Mouse (Mus musculus) heart, postnatal 0 days (tissue): ENCODE results near the gene Tmc8. TPM values are rescaled to one million over a fixed set of nuclear protein-coding genes. Genes with fewer than 3 reads are reported as not detected.

Source experiments
- ATAC-seq: fragments of 200-750 bp; cut with Nextera tagmentation; 2 replicates; pipeline ENCODE4 v1.8.0; 2017; ENCODE audit warnings: low read depth, moderate number of reproducible peaks, moderate library complexity; ENCODE audit not compliant: insufficient read depth
- DNase-seq: peaks from one replicate; pipeline ENCODE4 v3.0.0-alpha.2; 2016; ENCODE audit warnings: low spot score
- H3K27ac ChIP-seq: fragments of 300-500 bp; sonication (generic); 2 replicates; pipeline ENCODE4 v1.5.1; 2014; ENCODE audit warnings: low read depth, mild to moderate bottlenecking
- H3K27me3 ChIP-seq: fragments of 300-500 bp; sonication (generic); 2 replicates; pipeline ENCODE4 v1.6.1; 2014; ENCODE audit warnings: low read length, mixed read lengths; ENCODE audit not compliant: control insufficient read depth, insufficient read depth
- H3K36me3 ChIP-seq: fragments of 300-500 bp; sonication (generic); replicated peaks from 2 replicates; pipeline ENCODE4 v1.6.1; 2014; ENCODE audit warnings: low read length, mixed read lengths; ENCODE audit not compliant: control insufficient read depth, insufficient read depth
- H3K4me1 ChIP-seq: fragments of 300-500 bp; sonication (generic); 2 replicates; pipeline ENCODE4 v1.6.1; 2014; ENCODE audit warnings: antibody characterized with exemption; ENCODE audit not compliant: control insufficient read depth, insufficient read depth
- H3K4me2 ChIP-seq: fragments of 300-500 bp; sonication (generic); 2 replicates; pipeline ENCODE4 v1.6.1; 2014; ENCODE audit warnings: low read depth, mild to moderate bottlenecking, low read length, moderate library complexity
- H3K4me3 ChIP-seq: fragments of 300-500 bp; sonication (generic); 2 replicates; pipeline ENCODE4 v1.5.1; 2014; ENCODE audit warnings: low read depth, low read length
- H3K9ac ChIP-seq: fragments of 300-500 bp; sonication (generic); replicated peaks from 2 replicates; pipeline ENCODE4 v1.6.1; 2014; ENCODE audit warnings: low read depth, low read length, mixed read lengths
- H3K9me3 ChIP-seq: fragments of 300-500 bp; sonication (generic); replicated peaks from 2 replicates; pipeline ENCODE4 v1.6.1; 2016; ENCODE audit warnings: low read length; ENCODE audit not compliant: control insufficient read depth
- CTCF ChIP-seq: IDR thresholded peaks from 2 replicates; pipeline ENCODE4 v1.5.1; 2016; ENCODE audit warnings: antibody characterized with exemption, control low read depth, low read depth
- EP300 ChIP-seq: IDR thresholded peaks from 2 replicates; pipeline ENCODE4 v1.6.1; 2016; ENCODE audit warnings: antibody characterized with exemption, low read depth
- WGBS: fragments of 180-500 bp; shearing (Covaris S2); extraction: QIAGEN DNeasy Blood & Tissue Kit; methylation state at CpG from one replicate; pipeline ENCODE4 v1.1.7; 2014; 5-methylcytosine and 5-hydroxymethylcytosine counted together
- polyA plus RNA-seq: library from polyadenylated mRNA; unstranded; fragments of >200 nt; fragmentation: Nextera tagmentation; extraction: Ambion mirVana; gene quantifications from 2 replicates; pipeline ENCODE4 v1.2.1, GENCODE M21; 2015
- total RNA-seq: library from RNA; depleted of rRNA; stranded (reverse); fragments of >200 nt; gene quantifications from 2 replicates; pipeline ENCODE4 v1.2.3, GENCODE M21; 2014; ENCODE audit warnings: low replicate concordance; rRNA removed

Gene Tmc8
- total RNA-seq: 2.6 and 8.7 TPM in 2 replicates
- 1.4 and 2.3 TPM in 2 replicates for polyA plus RNA-seq

DNA sequence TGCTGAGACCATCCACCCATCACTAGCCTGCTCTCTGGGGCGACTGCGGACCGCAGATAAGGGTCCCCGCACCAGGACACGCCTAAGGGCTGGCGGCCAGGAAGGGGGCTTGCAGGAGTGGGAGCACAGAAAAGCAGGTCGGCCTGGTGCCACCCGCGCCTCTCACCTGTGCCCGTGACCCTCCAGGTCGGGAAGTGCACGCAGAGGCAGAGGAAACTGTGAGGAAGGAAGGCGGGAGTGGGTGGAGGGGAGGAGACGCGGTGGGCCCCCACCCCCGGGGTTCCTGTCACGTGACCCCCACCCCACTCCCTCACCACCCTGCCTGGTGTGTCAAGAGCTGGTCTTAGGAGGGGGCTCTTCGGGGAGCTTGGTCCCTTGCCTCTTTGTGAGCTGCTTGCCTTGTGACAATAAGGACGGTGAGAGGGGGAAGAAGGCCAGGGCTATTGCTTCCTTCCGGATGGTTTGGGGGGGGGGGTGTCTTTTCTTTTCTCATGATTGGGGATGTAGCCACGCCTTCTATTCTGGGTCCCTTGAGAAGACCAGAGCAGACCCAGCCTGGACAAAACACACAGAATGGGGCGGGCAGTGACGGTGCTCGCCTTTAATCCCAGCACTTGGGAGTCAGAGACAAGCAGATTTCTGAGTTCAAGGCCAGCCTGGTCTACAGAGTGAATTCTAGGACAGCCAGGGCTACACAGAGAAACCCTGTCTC, at the start of gene Tmc8, which contains the start of gene Tmc6:
Gene Tmc8 (plus strand): TSS at position 84 of the 712 bp plus-strand sequence.
Gene Tmc6 (minus strand): TSS at position 206 of the 712 bp plus-strand sequence.
- H3K27ac ChIP-seq: peak within 1 kb of the TSS; percentile 97
- peaks cover 5% of the 10 kb centered on the region; the same call in 1 of the 2 replicates for H3K36me3 ChIP-seq
- peak within 1 kb of the TSS; percentile 54 for H3K4me3 ChIP-seq
- H3K27me3 ChIP-seq: no peaks in the 10 kb centered on the region
- peak within 1 kb of the TSS; percentile 64 for H3K9ac ChIP-seq
- H3K9me3 ChIP-seq: no peaks in the 10 kb centered on the region
- TF ChIP-seq CTCF: no peak
- TF ChIP-seq EP300: no peak
- WGBS: 32% methylated on average over 21 of the region's 24 CpGs
- ATAC-seq: no peak
- H3K4me1 ChIP-seq: peaks cover 30% of the 10 kb centered on the region
- peak within 1 kb of the TSS; percentile 88 for H3K4me2 ChIP-seq
- DNase-seq: no peak

DNA sequence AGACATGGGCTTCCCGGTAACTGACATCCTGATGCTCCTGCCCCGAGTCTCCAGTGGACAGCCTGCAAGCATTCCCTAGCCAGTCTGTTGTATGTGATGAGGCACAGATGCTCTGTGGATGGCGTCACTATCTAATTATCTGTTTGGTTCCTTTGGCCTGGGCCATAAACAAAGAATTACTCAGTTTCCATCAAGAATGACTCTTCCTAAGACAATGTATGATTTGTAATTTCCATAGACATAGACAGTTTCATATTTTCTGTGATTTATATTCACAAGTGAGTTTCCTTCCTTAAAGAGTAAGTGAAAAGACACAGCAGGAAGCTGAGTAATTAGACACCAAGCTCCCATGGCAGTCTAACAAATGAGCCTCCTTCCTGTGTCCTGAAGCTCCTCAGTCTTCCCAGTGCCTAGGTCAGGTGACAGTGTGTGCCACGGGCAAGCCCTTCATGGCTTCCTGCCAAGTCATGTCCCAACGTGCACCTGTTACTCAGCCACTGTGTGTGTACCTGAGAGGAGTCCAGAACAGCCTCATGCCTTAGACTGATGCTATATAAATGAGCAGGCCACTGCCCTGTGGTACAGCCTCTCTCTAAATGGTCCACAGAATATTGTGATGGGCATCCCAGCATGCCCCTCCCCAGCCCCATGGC, 45.7 kb upstream of the Tmc8 start:
- Histone ChIP-seq H3K4me3 (no peak overlapping the region), H3K9ac (no peak overlapping the region), H3K4me2 (no peak overlapping the region), H3K4me1 (no peaks in the 10 kb centered on the region), H3K27ac (no peak overlapping the region), H3K9me3 (no peaks in the 10 kb centered on the region), H3K36me3 (peaks cover 73% of the 10 kb centered on the region), H3K27me3 (no peaks in the 10 kb centered on the region)
- DNase-seq: no peak
- WGBS: 57% methylated on average over 5 of the region's 5 CpGs
- TF ChIP-seq CTCF (no peak), EP300 (no peak)
- ATAC-seq: no peak

DNA sequence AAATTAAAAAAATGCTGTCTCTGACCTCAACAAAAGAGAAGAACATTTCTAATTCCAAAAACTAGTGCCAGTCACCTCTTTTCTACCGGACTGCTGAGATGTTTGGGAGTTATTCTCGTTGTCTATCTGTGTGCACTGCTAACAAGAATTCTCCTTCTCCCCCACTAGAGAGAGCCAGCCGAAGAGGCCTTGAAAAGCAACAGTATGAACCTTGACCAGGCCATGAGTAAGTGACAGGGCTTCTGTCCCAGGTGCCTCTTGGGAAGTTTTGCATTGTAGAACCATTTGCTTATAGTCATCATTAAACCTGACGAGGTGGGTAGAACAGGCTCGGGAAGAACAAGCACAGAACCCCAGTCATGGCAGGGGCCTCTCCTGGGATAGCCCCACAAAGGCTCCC, 43.8 kb upstream of the Tmc8 start:
- Histone ChIP-seq H3K27me3 (no peaks in the 10 kb centered on the region), H3K4me2 (no peak overlapping the region), H3K4me3 (no peak overlapping the region), H3K27ac (no peak overlapping the region), H3K4me1 (no peaks in the 10 kb centered on the region), H3K36me3 (peaks cover 86% of the 10 kb centered on the region), H3K9ac (no peak overlapping the region), H3K9me3 (no peaks in the 10 kb centered on the region)
- ATAC-seq (no peak), DNase-seq (no peak)
- WGBS: 89% methylated on average over 5 of the region's 5 CpGs
- TF ChIP-seq CTCF (no peak), EP300 (no peak)

DNA sequence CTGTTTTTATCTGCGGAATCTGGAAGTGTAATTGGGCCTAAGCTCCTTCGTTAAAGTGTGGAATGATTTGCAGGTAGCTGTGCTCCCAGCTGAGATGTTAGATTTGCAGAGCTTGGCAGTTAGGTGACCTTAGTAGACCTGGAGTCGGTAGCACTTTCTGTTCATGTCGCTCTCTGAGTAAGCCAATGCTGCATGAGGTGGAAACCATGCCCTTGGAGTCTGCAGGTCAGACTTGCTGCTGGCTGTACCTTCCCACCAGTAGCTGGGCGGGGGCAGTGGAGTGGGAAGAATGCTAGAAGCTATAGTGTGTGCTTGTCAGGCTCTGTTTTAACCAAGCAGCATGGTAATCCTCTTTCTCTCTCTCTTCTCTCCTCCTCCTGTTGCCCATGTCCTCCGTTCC, 40.7 kb upstream of the Tmc8 start:
- ATAC-seq (no peak), DNase-seq (no peak)
- Histone ChIP-seq H3K27me3 (no peaks in the 10 kb centered on the region), H3K36me3 (peaks cover 96% of the 10 kb centered on the region), H3K27ac (no peak overlapping the region), H3K9me3 (no peaks in the 10 kb centered on the region), H3K4me2 (no peak overlapping the region), H3K4me3 (no peak overlapping the region), H3K4me1 (no peaks in the 10 kb centered on the region), H3K9ac (no peak overlapping the region)
- 92% methylated on average over 6 of the region's 6 CpGs for WGBS
- TF ChIP-seq CTCF (no peak), EP300 (no peak)

DNA sequence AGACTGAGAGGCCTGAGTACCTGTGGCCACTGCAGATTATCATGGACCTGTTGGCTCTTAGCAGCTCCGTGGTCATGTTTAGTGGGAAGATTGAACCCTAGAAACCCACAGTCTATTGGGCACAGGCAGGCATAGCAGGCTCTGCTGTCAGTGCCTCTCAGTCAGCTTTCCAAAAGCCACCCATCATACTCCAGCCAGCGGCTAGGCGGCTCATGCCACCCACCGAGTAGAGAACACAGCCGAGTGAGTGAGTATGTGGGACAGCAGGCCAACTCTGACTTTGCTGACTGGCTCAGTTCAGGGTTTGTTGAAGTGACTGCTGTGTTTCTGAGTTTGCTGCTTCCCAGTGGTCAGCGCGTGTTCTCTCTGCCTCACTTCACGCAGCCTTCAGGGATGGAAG, 39.6 kb upstream of the Tmc8 start:
- Histone ChIP-seq H3K36me3 (peaks cover 100% of the 10 kb centered on the region), H3K4me1 (no peaks in the 10 kb centered on the region), H3K4me2 (no peak overlapping the region), H3K27ac (no peak overlapping the region), H3K4me3 (no peak overlapping the region), H3K9me3 (no peaks in the 10 kb centered on the region), H3K27me3 (no peaks in the 10 kb centered on the region), H3K9ac (no peak overlapping the region)
- no peak for DNase-seq
- WGBS: 78% methylated on average over 8 of the region's 8 CpGs
- no peak for ATAC-seq
- TF ChIP-seq CTCF (no peak), EP300 (no peak)
